Mouse (Mus musculus): ENCODE results near the gene Rgs13. TPM values are rescaled to one million over a fixed set of nuclear protein-coding genes. Genes with fewer than 3 reads are reported as not detected.

The Rgs13 gene
- polyA plus RNA-seq, 1 experiment from 2014 or later, result 0.89 TPM

DNA sequence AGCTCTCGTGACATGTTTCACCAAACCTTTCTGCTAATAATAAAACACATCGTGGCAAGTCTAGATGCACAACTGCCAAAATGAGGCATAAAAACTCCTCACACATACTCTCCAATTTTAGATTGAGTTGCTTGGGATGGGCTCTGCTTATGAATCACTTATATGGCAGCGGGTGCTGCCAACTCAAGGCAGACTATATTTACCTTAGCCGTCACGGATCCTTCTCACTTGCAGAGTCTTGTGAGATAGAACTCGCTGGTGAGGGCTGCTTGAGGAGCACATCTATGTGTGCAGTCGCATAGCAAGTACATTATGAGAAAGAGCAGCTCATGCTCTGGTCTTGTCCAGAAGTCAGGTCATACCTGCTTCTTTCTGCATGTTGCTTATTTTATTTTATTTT is 49.2 kb downstream of the Rgs13 start:
- no peaks in the 10 kb centered on the region for H3K9me3 ChIP-seq (ENCODE audit: control insufficient read depth, low read length)
- no peak overlapping the region for H3K9ac ChIP-seq (ENCODE audit: low read depth, low read length)
- no peaks in the 10 kb centered on the region for H3K4me1 ChIP-seq (ENCODE audit: control insufficient read depth, insufficient read depth, low read depth, low read length)
- H3K4me2 ChIP-seq (ENCODE audit: low read length), result no peak overlapping the region
- no peak overlapping the region for H3K4me3 ChIP-seq (ENCODE audit: low read length)
- no peak overlapping the region for H3K27ac ChIP-seq (ENCODE audit: low read depth, low read length)
- no peak for ATAC-seq
- no peaks in the 10 kb centered on the region for H3K27me3 ChIP-seq (replicated peaks; ENCODE audit: control insufficient read depth, insufficient read depth, low read length)
- no peaks in the 10 kb centered on the region for H3K36me3 ChIP-seq (ENCODE audit: control insufficient read depth, insufficient read depth, low read length)
- 86% methylated on average over 7 of the region's 7 CpGs for WGBS

DNA sequence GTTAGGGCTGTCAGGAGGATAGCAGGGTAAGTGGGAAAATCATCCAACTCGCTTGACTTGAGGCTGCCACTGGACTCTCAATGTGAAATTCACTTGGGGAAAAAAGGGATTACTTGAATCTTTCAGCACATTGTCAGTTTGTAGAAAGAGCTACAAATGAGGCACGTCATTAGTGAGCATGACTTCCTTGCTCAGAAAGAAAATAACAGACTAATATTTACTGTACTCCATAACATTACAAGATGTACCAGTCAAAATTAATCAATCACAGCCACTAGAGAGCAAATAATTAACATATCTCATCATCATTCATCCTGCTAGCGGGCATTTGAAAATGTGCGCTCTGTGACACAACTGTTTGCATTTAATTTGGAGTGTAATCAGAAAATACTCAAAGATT is 57.1 kb downstream of the Rgs13 start:
- no peaks in the 10 kb centered on the region for H3K4me1 ChIP-seq (ENCODE audit: control insufficient read depth, insufficient read depth, low read depth, low read length)
- 69% methylated on average over 4 of the region's 4 CpGs for WGBS
- no peak overlapping the region for H3K4me2 ChIP-seq (ENCODE audit: low read length)

DNA sequence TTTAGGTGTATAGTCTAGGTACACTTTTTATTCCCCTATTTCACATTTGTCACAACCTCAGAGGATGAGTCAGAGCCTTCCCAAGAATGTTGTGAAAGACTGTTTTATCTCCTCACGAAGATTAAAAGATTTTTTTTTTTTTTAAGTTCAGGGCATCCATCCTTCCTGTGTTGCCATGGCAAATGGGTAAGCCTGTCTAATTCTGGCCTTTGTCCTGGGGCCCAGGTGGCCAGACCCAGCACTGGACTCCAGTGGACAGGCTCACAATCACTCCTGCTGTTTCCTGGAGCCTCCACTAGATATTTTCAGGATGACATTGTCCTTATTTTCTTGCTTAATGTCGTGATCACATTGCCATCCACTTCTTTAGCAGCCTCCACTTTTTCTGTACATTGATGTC is 57.7 kb downstream of the Rgs13 start:
- Histone ChIP-seq H3K36me3 (ENCODE audit: control insufficient read depth, insufficient read depth, low read length) (no peaks in the 10 kb centered on the region), H3K4me3 (ENCODE audit: low read length) (no peak overlapping the region), H3K9me3 (ENCODE audit: control insufficient read depth, low read length) (no peaks in the 10 kb centered on the region), H3K4me2 (ENCODE audit: low read length) (no peak overlapping the region), H3K27me3 (replicated peaks; ENCODE audit: control insufficient read depth, insufficient read depth, low read length) (no peaks in the 10 kb centered on the region), H3K4me1 (ENCODE audit: control insufficient read depth, insufficient read depth, low read depth, low read length) (no peaks in the 10 kb centered on the region), H3K27ac (ENCODE audit: low read depth, low read length) (no peak overlapping the region), H3K9ac (ENCODE audit: low read depth, low read length) (no peak overlapping the region)
- WGBS, result 42% methylated on average over 2 of the region's 2 CpGs
- no peak for ATAC-seq

More for the DNA sequence above, 57.1 kb downstream of the Rgs13 start:
- H3K27ac ChIP-seq (ENCODE audit: low read depth, low read length), result no peak overlapping the region
- H3K36me3 ChIP-seq (ENCODE audit: control insufficient read depth, insufficient read depth, low read length), result no peaks in the 10 kb centered on the region
- ATAC-seq, result no peak
- no peak overlapping the region for H3K4me3 ChIP-seq (ENCODE audit: low read length)
- no peaks in the 10 kb centered on the region for H3K9me3 ChIP-seq (ENCODE audit: control insufficient read depth, low read length)
- no peaks in the 10 kb centered on the region for H3K27me3 ChIP-seq (replicated peaks; ENCODE audit: control insufficient read depth, insufficient read depth, low read length)
- no peak overlapping the region for H3K9ac ChIP-seq (ENCODE audit: low read depth, low read length)

GRCm38 (mm10) chr1:144115848-144116727 is 61.1 kb downstream of the Rgs13 start:
- Histone ChIP-seq H3K27me3 (replicated peaks; ENCODE audit: control insufficient read depth, insufficient read depth, low read length) (no peaks in the 10 kb centered on the region), H3K9me3 (ENCODE audit: control insufficient read depth, low read length) (no peaks in the 10 kb centered on the region)

DNA sequence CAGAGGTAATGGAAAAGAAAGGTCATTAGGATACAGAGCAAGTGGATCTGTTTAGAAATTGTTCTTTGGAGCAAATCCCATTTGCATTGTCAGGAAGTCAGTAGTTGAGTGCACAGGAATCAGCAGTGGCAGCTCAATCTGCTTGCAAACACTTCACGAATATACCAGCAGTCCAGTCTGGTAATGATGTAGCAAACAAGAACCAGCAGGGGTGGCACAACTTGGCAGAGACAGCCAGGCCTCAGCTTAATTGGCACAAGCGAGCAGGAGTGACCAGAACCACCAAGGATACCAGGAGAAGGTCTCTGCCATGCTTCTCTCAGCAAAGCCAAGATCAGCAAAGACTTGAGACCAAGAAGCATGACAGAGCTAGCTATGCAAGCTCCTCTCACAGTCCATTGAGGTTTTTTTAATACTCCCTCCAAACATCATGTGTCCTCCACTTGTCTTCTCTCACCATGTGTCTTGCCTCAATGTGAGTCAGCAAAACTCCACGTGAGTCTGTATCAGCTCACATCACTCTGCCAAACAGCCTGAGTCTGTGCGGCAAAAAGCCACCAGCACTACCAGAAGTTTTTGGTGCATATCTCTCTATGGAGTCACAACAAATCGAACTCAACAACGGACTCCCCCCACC is 63.6 kb downstream of the Rgs13 start:
- H3K4me3 ChIP-seq (ENCODE audit: low read length), result no peak overlapping the region
- ATAC-seq, result no peak
- 78% methylated on average over 6 of the region's 6 CpGs for WGBS
- no peaks in the 10 kb centered on the region for H3K27me3 ChIP-seq (replicated peaks; ENCODE audit: control insufficient read depth, insufficient read depth, low read length)
- no peak overlapping the region for H3K9ac ChIP-seq (ENCODE audit: low read depth, low read length)
- no peak overlapping the region for H3K4me2 ChIP-seq (ENCODE audit: low read length)
- H3K27ac ChIP-seq (ENCODE audit: low read depth, low read length), result no peak overlapping the region
- H3K36me3 ChIP-seq (ENCODE audit: control insufficient read depth, insufficient read depth, low read length), result no peaks in the 10 kb centered on the region
- no peaks in the 10 kb centered on the region for H3K4me1 ChIP-seq (ENCODE audit: control insufficient read depth, insufficient read depth, low read depth, low read length)
- no peaks in the 10 kb centered on the region for H3K9me3 ChIP-seq (ENCODE audit: control insufficient read depth, low read length)

More at GRCm38 (mm10) chr1:144115848-144116727, 61.1 kb downstream of the Rgs13 start:
- H3K4me2 ChIP-seq (ENCODE audit: low read length), result no peak overlapping the region
- H3K36me3 ChIP-seq (ENCODE audit: control insufficient read depth, insufficient read depth, low read length), result no peaks in the 10 kb centered on the region
- H3K4me3 ChIP-seq (ENCODE audit: low read length), result no peak overlapping the region
- H3K4me1 ChIP-seq (ENCODE audit: control insufficient read depth, insufficient read depth, low read depth, low read length), result no peaks in the 10 kb centered on the region
- no peak for ATAC-seq
- H3K9ac ChIP-seq (ENCODE audit: low read depth, low read length), result no peak overlapping the region
- 87% methylated on average over 6 of the region's 6 CpGs for WGBS
- H3K27ac ChIP-seq (ENCODE audit: low read depth, low read length), result no peak overlapping the region

DNA sequence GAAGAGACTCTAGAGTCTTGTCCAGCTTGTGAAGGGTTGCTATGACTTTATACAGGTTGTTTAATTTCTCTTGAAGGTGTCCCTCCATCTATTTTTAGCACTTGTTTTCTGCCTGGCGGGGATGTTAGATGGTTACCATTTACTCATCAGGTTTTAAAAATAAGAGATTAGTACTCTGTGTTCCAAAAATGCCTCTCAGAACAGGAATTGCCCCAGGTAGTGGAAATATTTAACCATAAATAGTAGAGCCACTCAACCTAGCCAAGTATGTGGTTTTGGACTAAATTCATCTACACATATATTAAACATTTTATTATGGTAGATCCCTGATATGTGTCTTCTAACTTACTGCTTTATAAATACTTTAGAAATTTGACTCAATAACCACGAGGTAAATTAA is 64.2 kb downstream of the Rgs13 start:
- 79% methylated on average over 2 of the region's 2 CpGs for WGBS
- Histone ChIP-seq H3K27me3 (replicated peaks; ENCODE audit: control insufficient read depth, insufficient read depth, low read length) (no peaks in the 10 kb centered on the region), H3K27ac (ENCODE audit: low read depth, low read length) (no peak overlapping the region), H3K9ac (ENCODE audit: low read depth, low read length) (no peak overlapping the region), H3K4me2 (ENCODE audit: low read length) (no peak overlapping the region), H3K4me3 (ENCODE audit: low read length) (no peak overlapping the region), H3K9me3 (ENCODE audit: control insufficient read depth, low read length) (no peaks in the 10 kb centered on the region), H3K4me1 (ENCODE audit: control insufficient read depth, insufficient read depth, low read depth, low read length) (no peaks in the 10 kb centered on the region), H3K36me3 (ENCODE audit: control insufficient read depth, insufficient read depth, low read length) (no peaks in the 10 kb centered on the region)
- ATAC-seq, result no peak

DNA sequence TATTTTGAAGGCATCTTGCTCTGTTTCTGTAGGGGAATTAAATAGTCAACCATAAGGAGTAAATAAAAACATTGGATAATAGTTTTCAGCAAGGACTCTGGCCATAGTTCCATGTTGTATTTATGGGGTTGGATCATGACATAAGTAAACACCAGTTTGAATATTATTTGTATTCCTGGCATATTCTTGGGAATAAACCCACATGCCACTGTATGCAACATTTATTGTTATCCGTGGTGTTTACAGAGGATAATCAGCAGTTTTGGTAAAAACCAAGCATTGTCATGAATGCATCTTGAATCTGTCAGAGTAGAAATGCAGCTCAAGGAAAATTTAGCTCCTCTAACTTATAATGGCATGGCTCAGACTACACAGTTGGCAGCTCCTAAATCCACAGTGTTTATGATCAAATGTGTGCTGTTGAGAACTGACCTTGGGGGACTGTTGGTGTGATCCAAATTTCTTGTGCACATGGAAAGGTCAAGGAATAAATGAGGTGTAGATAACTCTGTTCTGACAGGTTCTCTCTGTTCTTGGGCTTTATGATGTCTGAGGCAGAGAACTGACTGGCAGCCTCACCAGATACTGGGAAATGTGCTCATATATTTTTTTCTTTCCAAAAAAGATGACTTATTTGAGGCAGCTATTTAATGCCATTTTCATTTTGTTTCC is 78.4 kb downstream of the Rgs13 start:
- H3K4me2 ChIP-seq (ENCODE audit: low read length), result no peak overlapping the region
- WGBS, result 74% methylated on average over 1 of the region's 1 CpGs
- H3K4me3 ChIP-seq (ENCODE audit: low read length), result no peak overlapping the region
- no peaks in the 10 kb centered on the region for H3K36me3 ChIP-seq (ENCODE audit: control insufficient read depth, insufficient read depth, low read length)
- no peak overlapping the region for H3K9ac ChIP-seq (ENCODE audit: low read depth, low read length)
- H3K4me1 ChIP-seq (ENCODE audit: control insufficient read depth, insufficient read depth, low read depth, low read length), result no peaks in the 10 kb centered on the region
- no peak for ATAC-seq
- H3K9me3 ChIP-seq (ENCODE audit: control insufficient read depth, low read length), result no peaks in the 10 kb centered on the region
- H3K27me3 ChIP-seq (replicated peaks; ENCODE audit: control insufficient read depth, insufficient read depth, low read length), result no peaks in the 10 kb centered on the region
- no peak overlapping the region for H3K27ac ChIP-seq (ENCODE audit: low read depth, low read length)

GRCm38 (mm10) chr1:144090410-144090809 is 86.8 kb downstream of the Rgs13 start:
- Histone ChIP-seq H3K4me1 (ENCODE audit: control insufficient read depth, insufficient read depth, low read depth, low read length) (no peaks in the 10 kb centered on the region), H3K27ac (ENCODE audit: low read depth, low read length) (no peak overlapping the region), H3K9ac (ENCODE audit: low read depth, low read length) (no peak overlapping the region), H3K4me3 (ENCODE audit: low read length) (no peak overlapping the region), H3K27me3 (replicated peaks; ENCODE audit: control insufficient read depth, insufficient read depth, low read length) (no peaks in the 10 kb centered on the region), H3K9me3 (ENCODE audit: control insufficient read depth, low read length) (no peaks in the 10 kb centered on the region), H3K4me2 (ENCODE audit: low read length) (no peak overlapping the region), H3K36me3 (ENCODE audit: control insufficient read depth, insufficient read depth, low read length) (no peaks in the 10 kb centered on the region)
- 88% methylated on average over 1 of the region's 1 CpGs for WGBS
- no peak for ATAC-seq

All from hindbrain, embryonic 16.5 days (tissue).